Mouse (Mus musculus): ENCODE measurements around the gene Rbsn. TPM values are rescaled to one million over a fixed set of nuclear protein-coding genes. Genes with fewer than 3 reads are reported as not detected.

The Rbsn gene
- polyA plus RNA-seq, 1 experiment from 2014 or later: 21.3 TPM

DNA sequence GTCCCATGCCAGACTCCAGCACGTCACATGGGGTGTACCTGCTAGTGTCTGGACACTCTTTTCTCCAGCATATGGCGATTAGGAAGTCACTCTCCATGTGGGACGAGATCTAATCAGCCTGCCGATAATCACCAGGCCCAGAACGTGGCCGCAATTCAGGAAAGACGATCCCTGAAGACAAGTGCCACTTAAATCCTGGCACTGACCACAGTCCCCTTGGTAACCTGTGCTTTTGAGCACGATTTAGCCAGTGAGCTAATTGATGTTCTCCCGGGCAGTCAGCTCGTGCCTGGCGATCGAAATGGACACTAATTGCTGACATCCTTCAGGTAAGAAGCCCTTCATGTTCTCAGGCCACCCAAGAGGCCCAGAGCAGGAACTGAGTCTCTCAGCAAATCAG lies 20.3 kb upstream of the Rbsn start:
- no peaks in the 10 kb centered on the region for H3K9me3 ChIP-seq (ENCODE audit: control insufficient read depth, low read length)
- DNase-seq (ENCODE audit: low spot score) (no peak), ATAC-seq (ENCODE audit: low FRiP score) (no peak)
- H3K9ac ChIP-seq (ENCODE audit: low read depth, low read length): no peak overlapping the region
- no peak overlapping the region for H3K4me2 ChIP-seq (replicated peaks; ENCODE audit: low read depth, low read length)
- H3K4me1 ChIP-seq (replicated peaks; ENCODE audit: control insufficient read depth, insufficient read depth, low read length): no peaks in the 10 kb centered on the region
- no peaks in the 10 kb centered on the region for H3K27me3 ChIP-seq (ENCODE audit: control insufficient read depth, insufficient read depth, low read length)
- no peaks in the 10 kb centered on the region for H3K36me3 ChIP-seq (ENCODE audit: control insufficient read depth, insufficient read depth, low read length)
- no peak overlapping the region for H3K27ac ChIP-seq (ENCODE audit: low read depth, low read length)
- H3K4me3 ChIP-seq (ENCODE audit: low read depth, low read length): no peak overlapping the region
- 84% methylated on average over 12 of the region's 12 CpGs for WGBS

DNA sequence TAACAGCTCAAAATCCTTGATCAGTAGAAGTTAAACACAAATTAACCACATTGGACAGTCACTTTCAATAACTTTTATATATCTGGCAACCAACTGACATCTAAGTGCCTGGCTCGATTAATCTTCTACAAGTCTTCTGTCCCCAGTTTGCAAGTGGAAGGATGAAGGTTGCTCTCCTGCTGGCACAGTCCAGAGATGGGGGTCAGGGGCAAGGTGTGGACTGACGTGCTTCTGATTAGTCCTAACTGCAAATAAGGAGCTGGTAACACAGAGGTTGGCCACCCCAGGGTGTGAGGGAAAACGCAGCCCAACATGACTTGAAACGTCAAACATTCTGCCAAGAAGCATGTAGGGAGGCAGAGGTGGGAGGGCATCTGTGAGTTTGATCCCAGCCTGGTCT lies 17.0 kb upstream of the Rbsn start:
- H3K9ac ChIP-seq (ENCODE audit: low read depth, low read length): no peak overlapping the region
- no peaks in the 10 kb centered on the region for H3K4me1 ChIP-seq (replicated peaks; ENCODE audit: control insufficient read depth, insufficient read depth, low read length)
- no peaks in the 10 kb centered on the region for H3K9me3 ChIP-seq (ENCODE audit: control insufficient read depth, low read length)
- no peak overlapping the region for H3K4me3 ChIP-seq (ENCODE audit: low read depth, low read length)
- WGBS: 66% methylated on average over 4 of the region's 4 CpGs
- H3K36me3 ChIP-seq (ENCODE audit: control insufficient read depth, insufficient read depth, low read length): no peaks in the 10 kb centered on the region
- H3K27me3 ChIP-seq (ENCODE audit: control insufficient read depth, insufficient read depth, low read length): no peaks in the 10 kb centered on the region
- H3K4me2 ChIP-seq (replicated peaks; ENCODE audit: low read depth, low read length): no peak overlapping the region
- no peak for ATAC-seq (ENCODE audit: low FRiP score)
- H3K27ac ChIP-seq (ENCODE audit: low read depth, low read length): no peak overlapping the region
- no peak for DNase-seq (ENCODE audit: low spot score)

DNA sequence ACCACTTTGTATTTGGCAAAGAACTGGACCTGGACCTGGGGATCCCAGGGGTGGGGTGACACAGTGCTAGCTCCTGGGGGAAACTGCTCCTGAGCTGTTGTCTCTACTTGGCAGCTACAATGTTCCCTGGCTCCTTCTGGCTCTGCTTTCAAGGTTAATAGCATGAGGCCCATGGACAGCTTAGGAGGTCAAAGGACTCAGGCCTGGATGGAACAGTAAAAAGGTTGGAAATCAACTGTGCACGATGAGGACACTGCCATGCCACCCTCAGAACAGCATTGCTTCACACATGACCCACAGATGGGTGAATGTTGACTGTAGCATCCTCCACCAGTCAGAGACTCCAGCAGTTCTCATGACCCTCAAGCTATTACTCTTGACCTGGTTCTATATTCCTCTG lies 16.6 kb upstream of the Rbsn start:
- WGBS: 75% methylated on average over 1 of the region's 1 CpGs
- no peak overlapping the region for H3K9ac ChIP-seq (ENCODE audit: low read depth, low read length)
- no peak for ATAC-seq (ENCODE audit: low FRiP score)

DNA sequence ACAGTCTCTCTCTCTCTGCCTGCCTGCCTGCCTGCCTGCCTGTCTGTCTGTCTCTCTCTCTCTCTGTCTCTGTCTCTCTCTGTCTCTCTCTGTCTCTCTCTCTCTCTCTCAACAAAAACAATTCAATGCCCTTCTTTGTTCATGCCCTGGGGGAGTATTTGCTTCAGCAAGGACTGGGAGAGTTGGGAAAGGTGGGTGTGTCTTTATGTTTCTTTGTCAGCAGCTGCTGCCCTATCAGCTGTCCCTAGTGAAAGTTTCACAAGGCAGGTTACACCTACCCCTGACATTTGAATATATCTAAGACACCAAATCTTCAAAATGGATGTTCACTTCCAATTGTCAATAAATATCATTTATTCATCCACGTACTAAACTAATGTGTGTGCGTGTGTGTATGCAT lies 14.9 kb upstream of the Rbsn start:
- Histone ChIP-seq H3K4me3 (ENCODE audit: low read depth, low read length) (no peak overlapping the region), H3K9ac (ENCODE audit: low read depth, low read length) (no peak overlapping the region), H3K4me2 (replicated peaks; ENCODE audit: low read depth, low read length) (no peak overlapping the region), H3K27ac (ENCODE audit: low read depth, low read length) (no peak overlapping the region), H3K27me3 (ENCODE audit: control insufficient read depth, insufficient read depth, low read length) (no peaks in the 10 kb centered on the region), H3K36me3 (ENCODE audit: control insufficient read depth, insufficient read depth, low read length) (no peaks in the 10 kb centered on the region), H3K9me3 (ENCODE audit: control insufficient read depth, low read length) (no peaks in the 10 kb centered on the region), H3K4me1 (replicated peaks; ENCODE audit: control insufficient read depth, insufficient read depth, low read length) (no peaks in the 10 kb centered on the region)
- no peak for ATAC-seq (ENCODE audit: low FRiP score)
- DNase-seq (ENCODE audit: low spot score): no peak
- WGBS: 88% methylated on average over 2 of the region's 2 CpGs

More for the DNA sequence above, 16.6 kb upstream of the Rbsn start:
- Histone ChIP-seq H3K36me3 (ENCODE audit: control insufficient read depth, insufficient read depth, low read length) (no peaks in the 10 kb centered on the region), H3K4me3 (ENCODE audit: low read depth, low read length) (no peak overlapping the region), H3K27me3 (ENCODE audit: control insufficient read depth, insufficient read depth, low read length) (no peaks in the 10 kb centered on the region), H3K9me3 (ENCODE audit: control insufficient read depth, low read length) (no peaks in the 10 kb centered on the region), H3K4me1 (replicated peaks; ENCODE audit: control insufficient read depth, insufficient read depth, low read length) (no peaks in the 10 kb centered on the region), H3K4me2 (replicated peaks; ENCODE audit: low read depth, low read length) (no peak overlapping the region), H3K27ac (ENCODE audit: low read depth, low read length) (no peak overlapping the region)
- DNase-seq (ENCODE audit: low spot score): no peak

DNA sequence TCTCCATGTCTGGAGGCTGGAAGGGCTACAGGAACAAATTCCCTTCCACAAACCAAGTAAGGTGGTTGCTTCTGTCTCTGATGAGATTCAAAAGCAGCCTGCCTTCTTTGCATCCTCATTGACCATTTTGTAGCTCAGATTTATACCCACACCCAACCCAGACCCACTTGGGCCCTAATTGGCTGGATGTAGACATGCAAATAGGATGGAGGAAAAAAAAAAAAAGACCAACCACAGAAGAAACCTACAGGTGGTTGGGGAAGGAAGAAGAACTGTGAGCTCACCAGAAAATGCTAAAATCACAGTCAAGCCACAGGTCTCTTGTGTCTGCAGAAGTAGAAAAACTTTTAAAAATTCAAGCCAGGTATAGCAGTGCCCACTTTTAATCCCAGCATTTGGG lies 14.4 kb upstream of the Rbsn start:
- no peaks in the 10 kb centered on the region for H3K4me1 ChIP-seq (replicated peaks; ENCODE audit: control insufficient read depth, insufficient read depth, low read length)
- H3K9ac ChIP-seq (ENCODE audit: low read depth, low read length): no peak overlapping the region
- H3K36me3 ChIP-seq (ENCODE audit: control insufficient read depth, insufficient read depth, low read length): no peaks in the 10 kb centered on the region
- H3K4me2 ChIP-seq (replicated peaks; ENCODE audit: low read depth, low read length): no peak overlapping the region
- no peak for ATAC-seq (ENCODE audit: low FRiP score)
- no peak for DNase-seq (ENCODE audit: low spot score)
- no peak overlapping the region for H3K4me3 ChIP-seq (ENCODE audit: low read depth, low read length)
- H3K27ac ChIP-seq (ENCODE audit: low read depth, low read length): no peak overlapping the region
- no peaks in the 10 kb centered on the region for H3K27me3 ChIP-seq (ENCODE audit: control insufficient read depth, insufficient read depth, low read length)
- H3K9me3 ChIP-seq (ENCODE audit: control insufficient read depth, low read length): no peaks in the 10 kb centered on the region

DNA sequence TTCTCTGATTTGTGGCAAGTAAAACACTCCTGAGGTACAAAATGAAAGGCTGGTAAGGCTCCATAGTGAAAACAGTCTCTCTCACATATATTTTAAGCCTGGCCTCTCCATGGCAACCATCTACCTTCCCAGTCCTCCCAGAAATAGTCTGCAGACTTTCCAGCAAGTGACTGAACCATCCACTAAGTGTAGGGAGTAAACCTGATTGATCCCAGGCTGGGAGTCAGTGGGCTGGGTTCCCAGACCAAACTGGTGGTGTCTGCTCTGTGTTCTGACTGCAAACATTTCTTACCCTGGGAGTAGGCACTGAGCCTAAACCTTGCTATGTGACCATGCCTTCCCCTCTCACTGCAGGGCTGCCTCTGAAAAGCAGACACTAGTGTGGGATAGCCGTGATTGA lies 10.3 kb upstream of the Rbsn start:
- H3K9me3 ChIP-seq (ENCODE audit: control insufficient read depth, low read length): no peaks in the 10 kb centered on the region

DNA sequence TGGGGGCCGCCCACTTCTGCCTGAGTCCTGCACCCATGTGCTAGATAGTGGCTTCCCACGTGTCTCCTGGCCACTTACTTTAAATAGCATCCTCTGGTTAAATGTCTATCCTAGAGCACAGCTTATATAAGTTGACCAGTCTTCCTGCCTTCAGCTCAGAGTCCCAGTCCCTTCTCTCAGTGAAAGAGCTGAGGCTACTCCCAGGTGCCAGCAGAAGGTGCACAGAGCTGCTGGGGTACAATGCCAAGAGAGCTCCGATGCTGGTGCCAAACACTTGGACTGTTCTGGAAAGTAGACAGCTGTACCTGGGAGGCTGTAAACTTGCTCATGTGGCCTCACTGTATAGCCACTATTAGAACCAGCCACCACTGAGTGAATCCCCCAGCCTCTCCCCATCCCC lies 7.3 kb upstream of the Rbsn start:
- no peak for ATAC-seq (ENCODE audit: low FRiP score)
- no peak overlapping the region for H3K4me3 ChIP-seq (ENCODE audit: low read depth, low read length)
- H3K27me3 ChIP-seq (ENCODE audit: control insufficient read depth, insufficient read depth, low read length): no peaks in the 10 kb centered on the region
- DNase-seq (ENCODE audit: low spot score): no peak
- H3K27ac ChIP-seq (ENCODE audit: low read depth, low read length): no peak overlapping the region
- H3K4me2 ChIP-seq (replicated peaks; ENCODE audit: low read depth, low read length): no peak overlapping the region
- no peaks in the 10 kb centered on the region for H3K4me1 ChIP-seq (replicated peaks; ENCODE audit: control insufficient read depth, insufficient read depth, low read length)
- no peaks in the 10 kb centered on the region for H3K36me3 ChIP-seq (ENCODE audit: control insufficient read depth, insufficient read depth, low read length)
- 91% methylated on average over 3 of the region's 3 CpGs for WGBS
- no peak overlapping the region for H3K9ac ChIP-seq (ENCODE audit: low read depth, low read length)
- no peaks in the 10 kb centered on the region for H3K9me3 ChIP-seq (ENCODE audit: control insufficient read depth, low read length)

More for the DNA sequence above, 10.3 kb upstream of the Rbsn start:
- H3K27me3 ChIP-seq (ENCODE audit: control insufficient read depth, insufficient read depth, low read length): no peaks in the 10 kb centered on the region
- no peaks in the 10 kb centered on the region for H3K4me1 ChIP-seq (replicated peaks; ENCODE audit: control insufficient read depth, insufficient read depth, low read length)
- H3K27ac ChIP-seq (ENCODE audit: low read depth, low read length): no peak overlapping the region
- no peak overlapping the region for H3K4me3 ChIP-seq (ENCODE audit: low read depth, low read length)
- DNase-seq (ENCODE audit: low spot score) (no peak), ATAC-seq (ENCODE audit: low FRiP score) (no peak)
- WGBS: 83% methylated on average over 1 of the region's 1 CpGs
- H3K36me3 ChIP-seq (ENCODE audit: control insufficient read depth, insufficient read depth, low read length): no peaks in the 10 kb centered on the region
- no peak overlapping the region for H3K9ac ChIP-seq (ENCODE audit: low read depth, low read length)
- no peak overlapping the region for H3K4me2 ChIP-seq (replicated peaks; ENCODE audit: low read depth, low read length)

DNA sequence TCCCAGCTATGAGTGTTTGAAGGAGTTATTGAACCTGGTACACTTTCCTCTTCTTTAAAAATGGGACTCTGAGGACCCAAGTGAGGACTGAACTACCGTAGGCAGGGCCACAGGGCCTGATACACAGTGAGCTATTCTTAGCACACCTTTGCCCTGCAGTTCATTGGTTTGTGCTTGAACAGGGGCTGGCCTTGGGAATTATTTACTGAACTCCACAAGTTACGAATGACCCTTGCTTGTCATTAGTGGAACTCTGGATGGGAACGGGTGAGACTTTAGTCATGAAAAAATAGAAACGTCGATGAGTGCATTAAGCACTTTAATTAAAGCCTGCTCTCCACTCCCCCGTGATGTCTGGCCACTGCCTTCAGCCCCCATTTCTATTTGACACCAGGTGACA lies 6.9 kb upstream of the Rbsn start:
- no peak for ATAC-seq (ENCODE audit: low FRiP score)
- WGBS: 93% methylated on average over 6 of the region's 6 CpGs
- no peaks in the 10 kb centered on the region for H3K9me3 ChIP-seq (ENCODE audit: control insufficient read depth, low read length)
- H3K27me3 ChIP-seq (ENCODE audit: control insufficient read depth, insufficient read depth, low read length): no peaks in the 10 kb centered on the region
- DNase-seq (ENCODE audit: low spot score): no peak
- no peaks in the 10 kb centered on the region for H3K4me1 ChIP-seq (replicated peaks; ENCODE audit: control insufficient read depth, insufficient read depth, low read length)
- H3K4me2 ChIP-seq (replicated peaks; ENCODE audit: low read depth, low read length): no peak overlapping the region
- H3K9ac ChIP-seq (ENCODE audit: low read depth, low read length): no peak overlapping the region
- H3K4me3 ChIP-seq (ENCODE audit: low read depth, low read length): no peak overlapping the region
- H3K36me3 ChIP-seq (ENCODE audit: control insufficient read depth, insufficient read depth, low read length): no peaks in the 10 kb centered on the region
- H3K27ac ChIP-seq (ENCODE audit: low read depth, low read length): no peak overlapping the region

DNA sequence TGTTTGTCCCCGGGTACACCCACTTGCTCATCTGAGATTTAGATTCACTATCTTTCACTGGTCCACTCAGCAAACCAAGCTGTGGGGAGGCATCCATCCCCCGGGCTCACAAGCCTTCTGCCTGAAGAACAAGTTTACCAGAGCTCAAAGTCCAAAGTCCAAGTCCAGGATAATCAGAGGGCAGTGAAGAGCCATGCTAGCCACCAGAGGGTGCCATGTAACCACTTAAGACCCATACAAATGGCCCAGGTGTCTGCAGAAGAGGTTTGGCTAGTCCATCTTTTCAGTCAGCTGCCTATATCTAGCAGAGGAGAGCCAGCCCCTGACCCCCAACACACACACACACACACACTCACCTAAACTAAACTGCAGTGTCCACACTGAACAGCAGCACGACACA lies 4.7 kb upstream of the Rbsn start:
- no peaks in the 10 kb centered on the region for H3K36me3 ChIP-seq (ENCODE audit: control insufficient read depth, insufficient read depth, low read length)
- ATAC-seq (ENCODE audit: low FRiP score) (no peak), DNase-seq (ENCODE audit: low spot score) (peak; percentile 53)
- H3K4me3 ChIP-seq (ENCODE audit: low read depth, low read length): no peak overlapping the region
- H3K27me3 ChIP-seq (ENCODE audit: control insufficient read depth, insufficient read depth, low read length): no peaks in the 10 kb centered on the region
- H3K4me1 ChIP-seq (replicated peaks; ENCODE audit: control insufficient read depth, insufficient read depth, low read length): no peaks in the 10 kb centered on the region
- no peak overlapping the region for H3K4me2 ChIP-seq (replicated peaks; ENCODE audit: low read depth, low read length)
- no peaks in the 10 kb centered on the region for H3K9me3 ChIP-seq (ENCODE audit: control insufficient read depth, low read length)
- H3K27ac ChIP-seq (ENCODE audit: low read depth, low read length): no peak overlapping the region
- WGBS: 69% methylated on average over 3 of the region's 3 CpGs
- no peak overlapping the region for H3K9ac ChIP-seq (ENCODE audit: low read depth, low read length)
